Mouse (Mus musculus): ENCODE results near the gene Klk7. TPM values are rescaled to one million over a fixed set of nuclear protein-coding genes. Genes with fewer than 3 reads are reported as not detected.

The Klk7 gene
- polyA plus RNA-seq, 1 experiment from 2014 or later = 0.12 TPM

DNA sequence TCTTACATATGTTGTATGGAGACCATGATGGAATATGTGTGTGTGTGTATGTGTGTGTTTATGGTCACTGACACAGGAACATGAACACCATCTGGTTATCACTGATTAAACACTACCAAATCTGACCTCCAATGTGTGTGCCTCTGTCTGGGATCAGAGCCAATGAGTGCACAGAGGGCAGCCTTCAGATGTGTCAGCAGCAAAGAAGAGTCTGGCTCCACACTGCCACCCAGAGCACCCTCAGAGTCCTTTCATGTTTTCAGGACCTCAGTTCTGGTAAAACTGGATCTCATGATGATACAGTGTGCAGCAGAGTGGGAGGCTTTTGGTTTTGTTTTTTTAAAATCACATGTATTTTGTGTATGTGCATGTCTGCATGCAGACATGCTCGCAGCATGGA is 25.8 kb upstream of the Klk7 start:
- Histone ChIP-seq H3K27ac (ENCODE audit: low read depth) (no peak overlapping the region), H3K36me3 (ENCODE audit: control insufficient read depth, insufficient read depth, low read length) (no peaks in the 10 kb centered on the region), H3K4me3 (ENCODE audit: low read depth, low read length) (no peak overlapping the region), H3K27me3 (replicated peaks; ENCODE audit: control insufficient read depth, insufficient read depth, low read length) (no peaks in the 10 kb centered on the region; the same call in 1 of the 2 replicates), H3K4me1 (replicated peaks; ENCODE audit: control insufficient read depth, insufficient read depth, low read length) (no peaks in the 10 kb centered on the region), H3K4me2 (ENCODE audit: low read length) (no peak overlapping the region), H3K9ac (ENCODE audit: low read length) (no peak overlapping the region), H3K9me3 (ENCODE audit: control insufficient read depth, low read length) (no peaks in the 10 kb centered on the region)
- DNase-seq (ENCODE audit: low spot score) = no peak
- ATAC-seq (replicated peaks; ENCODE audit: low FRiP score, low TSS enrichment, low read depth) = no peak
- 78% methylated on average over 1 of the region's 1 CpGs for WGBS

DNA sequence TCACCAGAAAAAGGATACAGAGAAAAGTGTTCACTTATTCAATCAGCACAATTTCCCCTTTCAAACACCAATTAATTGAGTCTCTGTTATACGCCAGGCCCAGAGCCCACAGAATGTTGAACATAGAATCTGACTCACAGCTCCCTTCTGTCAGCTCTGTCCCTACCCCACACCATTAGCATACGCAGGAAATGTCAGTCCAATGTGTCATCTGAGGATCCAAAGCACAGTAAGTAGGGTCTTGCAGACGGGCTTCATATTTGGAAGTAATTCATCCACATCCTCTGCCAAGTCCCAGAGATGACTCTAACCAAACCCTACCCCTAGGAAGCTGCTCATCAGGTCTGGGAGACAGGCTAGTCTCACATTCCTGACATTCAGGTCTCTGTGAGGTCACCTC is 23.0 kb upstream of the Klk7 start:
- no peak for ATAC-seq (replicated peaks; ENCODE audit: low FRiP score, low TSS enrichment, low read depth)
- WGBS = 63% methylated on average over 3 of the region's 3 CpGs
- no peaks in the 10 kb centered on the region; the same call in 1 of the 2 replicates for H3K27me3 ChIP-seq (replicated peaks; ENCODE audit: control insufficient read depth, insufficient read depth, low read length)
- H3K4me2 ChIP-seq (ENCODE audit: low read length) = no peak overlapping the region
- H3K4me1 ChIP-seq (replicated peaks; ENCODE audit: control insufficient read depth, insufficient read depth, low read length) = no peaks in the 10 kb centered on the region
- no peaks in the 10 kb centered on the region for H3K36me3 ChIP-seq (ENCODE audit: control insufficient read depth, insufficient read depth, low read length)
- H3K27ac ChIP-seq (ENCODE audit: low read depth) = no peak overlapping the region
- DNase-seq (ENCODE audit: low spot score) = no peak
- no peak overlapping the region for H3K4me3 ChIP-seq (ENCODE audit: low read depth, low read length)
- no peak overlapping the region for H3K9ac ChIP-seq (ENCODE audit: low read length)
- H3K9me3 ChIP-seq (ENCODE audit: control insufficient read depth, low read length) = no peaks in the 10 kb centered on the region

DNA sequence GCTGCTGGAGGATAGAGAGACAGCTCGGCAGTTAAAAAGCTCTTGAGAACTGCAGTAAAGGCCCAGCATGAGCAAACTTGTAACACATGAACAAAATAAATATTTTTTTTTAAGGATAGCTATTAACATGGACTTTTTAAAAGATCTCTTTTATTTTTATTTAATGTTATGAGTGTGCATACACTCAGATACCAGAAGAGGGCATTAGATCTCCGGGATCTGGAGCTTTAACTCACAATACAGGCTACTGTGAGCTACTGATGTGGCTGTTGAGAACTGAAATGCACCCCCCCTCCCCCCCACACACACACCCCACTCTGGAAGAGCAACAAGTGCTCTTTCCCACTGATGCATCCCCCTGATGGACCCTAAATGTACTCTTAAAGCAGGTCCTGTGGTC is 21.8 kb upstream of the Klk7 start:
- Histone ChIP-seq H3K36me3 (ENCODE audit: control insufficient read depth, insufficient read depth, low read length) (no peaks in the 10 kb centered on the region), H3K9me3 (ENCODE audit: control insufficient read depth, low read length) (no peaks in the 10 kb centered on the region), H3K27me3 (replicated peaks; ENCODE audit: control insufficient read depth, insufficient read depth, low read length) (no peaks in the 10 kb centered on the region), H3K27ac (ENCODE audit: low read depth) (no peak overlapping the region), H3K4me1 (replicated peaks; ENCODE audit: control insufficient read depth, insufficient read depth, low read length) (no peaks in the 10 kb centered on the region), H3K9ac (ENCODE audit: low read length) (no peak overlapping the region), H3K4me3 (ENCODE audit: low read depth, low read length) (no peak overlapping the region), H3K4me2 (ENCODE audit: low read length) (no peak overlapping the region)
- ATAC-seq (replicated peaks; ENCODE audit: low FRiP score, low TSS enrichment, low read depth) (no peak), DNase-seq (ENCODE audit: low spot score) (no peak)
- 61% methylated on average over 2 of the region's 2 CpGs for WGBS

DNA sequence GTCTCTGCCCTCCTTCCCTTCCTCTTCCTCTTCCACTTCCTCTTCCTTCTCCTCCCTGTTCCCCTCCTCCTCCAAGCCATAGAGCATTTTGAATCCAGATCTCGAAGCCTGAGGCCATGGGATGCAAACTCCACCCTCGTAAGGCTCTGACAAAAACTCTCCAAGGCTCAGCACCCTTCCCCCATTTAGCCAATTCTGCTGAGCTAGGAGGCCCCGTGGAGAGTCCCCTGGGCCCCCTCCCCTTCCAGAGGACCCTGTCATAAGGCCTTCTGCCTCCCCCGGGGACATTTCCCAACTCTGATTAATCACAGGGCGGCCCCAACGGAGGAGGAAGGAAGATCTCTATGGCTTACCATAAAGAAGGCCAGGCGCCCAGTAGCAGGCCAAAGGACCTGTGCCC is 19.5 kb upstream of the Klk7 start, which contains the start of gene Klk9:
TSS of gene Klk9 (plus strand) at position 301 of the 400 bp plus-strand sequence.
- Histone ChIP-seq H3K4me2 (ENCODE audit: low read length) (no peak within 1 kb of the TSS), H3K36me3 (ENCODE audit: control insufficient read depth, insufficient read depth, low read length) (no peaks in the 10 kb centered on the region), H3K27ac (ENCODE audit: low read depth) (no peak within 1 kb of the TSS), H3K4me1 (replicated peaks; ENCODE audit: control insufficient read depth, insufficient read depth, low read length) (0 out of 2 replicates have a peak, but pooled peaks cover 4% of the 10 kb centered on the region), H3K27me3 (replicated peaks; ENCODE audit: control insufficient read depth, insufficient read depth, low read length) (0 out of 2 replicates have a peak, but pooled peaks cover 5% of the 10 kb centered on the region), H3K9me3 (ENCODE audit: control insufficient read depth, low read length) (no peaks in the 10 kb centered on the region), H3K4me3 (ENCODE audit: low read depth, low read length) (no peak within 1 kb of the TSS), H3K9ac (ENCODE audit: low read length) (no peak within 1 kb of the TSS)
- ATAC-seq (replicated peaks; ENCODE audit: low FRiP score, low TSS enrichment, low read depth) = no peak
- WGBS = 70% methylated on average over 6 of the region's 7 CpGs
- DNase-seq (ENCODE audit: low spot score) = no peak

DNA sequence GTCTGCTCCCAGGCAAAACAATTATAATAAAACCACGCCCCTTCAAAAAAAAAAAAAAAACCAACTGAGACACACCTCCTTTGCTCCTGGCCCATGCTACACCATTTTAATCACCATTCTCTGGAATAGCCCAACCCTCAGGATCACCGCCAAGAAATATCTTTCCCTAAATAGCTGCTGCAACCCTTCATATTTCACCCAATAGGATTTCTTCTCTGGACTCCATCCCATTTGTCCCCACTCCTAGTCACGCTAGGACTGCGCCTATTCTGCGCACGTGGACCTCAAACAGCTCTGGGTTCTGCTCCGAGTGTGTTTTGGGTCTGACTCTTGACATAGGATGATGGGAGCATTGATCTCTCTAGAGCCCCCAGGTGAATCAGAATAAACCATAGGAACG is 14.7 kb upstream of the Klk7 start:
- H3K27ac ChIP-seq (ENCODE audit: low read depth) = no peak overlapping the region
- peak overlapping the region; percentile 55 for H3K4me2 ChIP-seq (ENCODE audit: low read length)
- WGBS = 5% methylated on average over 8 of the region's 8 CpGs
- peak overlapping the region; percentile 39 for H3K4me3 ChIP-seq (ENCODE audit: low read depth, low read length)
- DNase-seq (ENCODE audit: low spot score) (no peak), ATAC-seq (replicated peaks; ENCODE audit: low FRiP score, low TSS enrichment, low read depth) (no peak)
- H3K9ac ChIP-seq (ENCODE audit: low read length) = peak overlapping the region; percentile 22; the same call in 1 of the 2 replicates
- no peaks in the 10 kb centered on the region for H3K9me3 ChIP-seq (ENCODE audit: control insufficient read depth, low read length)
- 0 out of 2 replicates have a peak, but pooled peaks cover 5% of the 10 kb centered on the region for H3K27me3 ChIP-seq (replicated peaks; ENCODE audit: control insufficient read depth, insufficient read depth, low read length)
- no peaks in the 10 kb centered on the region for H3K36me3 ChIP-seq (ENCODE audit: control insufficient read depth, insufficient read depth, low read length)
- H3K4me1 ChIP-seq (replicated peaks; ENCODE audit: control insufficient read depth, insufficient read depth, low read length) = 0 out of 2 replicates have a peak, but pooled peaks cover 8% of the 10 kb centered on the region

DNA sequence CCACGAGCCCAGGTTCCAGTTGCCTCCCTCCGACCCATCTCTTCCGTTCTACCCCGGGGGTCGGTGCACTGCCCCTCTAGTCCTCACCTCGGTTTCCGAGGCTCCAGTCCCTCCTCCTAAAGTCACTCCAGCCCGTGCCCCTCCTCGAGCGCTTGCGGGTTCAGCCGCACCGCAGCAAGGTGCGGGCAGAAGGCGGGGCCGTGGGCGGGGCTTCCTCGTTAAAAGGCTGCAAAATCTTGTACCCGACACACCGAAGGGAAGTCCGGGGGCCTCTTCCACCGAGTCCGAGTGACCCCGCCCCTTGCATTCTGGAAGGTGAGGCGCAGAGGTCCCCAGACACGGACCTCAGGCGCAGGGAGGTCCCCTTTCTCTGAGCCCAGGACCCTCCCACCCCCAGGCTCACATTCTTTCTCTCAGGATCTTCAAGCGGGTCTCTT is 13.7 kb upstream of the Klk7 start, which contains the start of gene Klk8:
TSS of gene Klk8 (plus strand) at position 245 of the 437 bp plus-strand sequence.
- under 1% methylated on average over 28 of the region's 28 CpGs for WGBS
- DNase-seq (ENCODE audit: low spot score) = peak; percentile 71
- Histone ChIP-seq H3K27me3 (replicated peaks; ENCODE audit: control insufficient read depth, insufficient read depth, low read length) (0 out of 2 replicates have a peak, but pooled peaks cover 5% of the 10 kb centered on the region), H3K9ac (ENCODE audit: low read length) (peak within 1 kb of the TSS; percentile 22), H3K36me3 (ENCODE audit: control insufficient read depth, insufficient read depth, low read length) (no peaks in the 10 kb centered on the region), H3K4me2 (ENCODE audit: low read length) (peak within 1 kb of the TSS; percentile 55), H3K4me1 (replicated peaks; ENCODE audit: control insufficient read depth, insufficient read depth, low read length) (0 out of 2 replicates have a peak, but pooled peaks cover 8% of the 10 kb centered on the region), H3K27ac (ENCODE audit: low read depth) (no peak within 1 kb of the TSS), H3K4me3 (ENCODE audit: low read depth, low read length) (peak within 1 kb of the TSS; percentile 39), H3K9me3 (ENCODE audit: control insufficient read depth, low read length) (no peaks in the 10 kb centered on the region)
- ATAC-seq (replicated peaks; ENCODE audit: low FRiP score, low TSS enrichment, low read depth) = peak; percentile 77

DNA sequence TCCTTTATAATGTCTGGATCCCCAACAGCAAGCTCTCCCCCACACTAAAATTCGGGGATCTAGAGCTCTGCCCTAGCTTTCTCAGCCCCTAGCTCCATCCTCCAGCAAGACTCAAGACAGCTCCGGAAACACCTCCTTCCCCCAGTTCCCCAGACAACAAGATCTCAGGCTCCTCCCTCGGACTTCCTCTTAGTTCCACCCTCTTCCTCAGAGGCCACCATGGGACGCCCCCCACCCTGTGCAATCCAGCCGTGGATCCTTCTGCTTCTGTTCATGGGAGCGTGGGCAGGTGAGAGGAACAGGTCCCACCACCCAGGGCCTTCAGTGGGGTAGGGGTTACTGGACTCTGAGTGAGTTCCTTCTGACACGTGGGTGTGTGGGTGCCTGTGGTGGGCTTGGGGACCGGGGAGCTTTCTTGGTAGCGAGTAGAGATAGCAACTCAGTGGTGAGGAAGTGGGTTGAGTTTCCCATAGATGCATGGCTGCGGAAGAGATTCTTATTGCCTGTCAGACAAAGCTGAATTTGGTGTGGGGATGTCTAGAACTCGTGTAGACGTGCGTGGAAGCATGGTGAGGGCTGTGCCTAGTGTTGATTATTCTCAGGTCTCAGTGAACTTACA is 13.1 kb upstream of the Klk7 start:
- H3K27me3 ChIP-seq (replicated peaks; ENCODE audit: control insufficient read depth, insufficient read depth, low read length) = 0 out of 2 replicates have a peak, but pooled peaks cover 5% of the 10 kb centered on the region
- H3K27ac ChIP-seq (ENCODE audit: low read depth) = no peak overlapping the region
- no peaks in the 10 kb centered on the region for H3K36me3 ChIP-seq (ENCODE audit: control insufficient read depth, insufficient read depth, low read length)
- H3K4me2 ChIP-seq (ENCODE audit: low read length) = peak overlapping the region; percentile 55
- peak overlapping the region; percentile 39 for H3K4me3 ChIP-seq (ENCODE audit: low read depth, low read length)
- H3K9me3 ChIP-seq (ENCODE audit: control insufficient read depth, low read length) = no peaks in the 10 kb centered on the region
- H3K9ac ChIP-seq (ENCODE audit: low read length) = no peak overlapping the region; the same call in 1 of the 2 replicates
- 39% methylated on average over 13 of the region's 13 CpGs for WGBS
- DNase-seq (ENCODE audit: low spot score) (no peak), ATAC-seq (replicated peaks; ENCODE audit: low FRiP score, low TSS enrichment, low read depth) (peak; percentile 37; the same call in 1 of the 2 replicates)
- H3K4me1 ChIP-seq (replicated peaks; ENCODE audit: control insufficient read depth, insufficient read depth, low read length) = 0 out of 2 replicates have a peak, but pooled peaks cover 8% of the 10 kb centered on the region

DNA sequence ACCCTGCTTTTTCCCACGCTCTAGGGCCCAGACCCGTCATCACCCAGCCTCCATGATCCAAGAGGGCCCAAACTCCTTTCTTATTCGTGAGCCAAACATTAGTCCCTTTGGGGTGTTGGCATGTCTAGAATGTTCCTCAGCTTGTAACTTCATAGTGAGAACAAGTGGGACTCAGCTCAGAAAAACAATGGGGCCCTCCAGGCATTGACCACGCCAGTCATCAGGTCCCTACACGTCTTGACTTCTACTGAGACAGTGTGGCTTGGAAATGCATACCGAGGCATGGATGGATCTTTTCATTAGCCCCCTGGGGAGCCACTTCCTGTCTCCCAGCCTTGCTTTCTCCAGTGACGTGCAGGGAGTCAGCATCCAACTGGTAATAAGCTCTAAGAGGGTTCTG is 11.2 kb upstream of the Klk7 start:
- no peak for DNase-seq (ENCODE audit: low spot score)
- 80% methylated on average over 7 of the region's 7 CpGs for WGBS
- Histone ChIP-seq H3K36me3 (ENCODE audit: control insufficient read depth, insufficient read depth, low read length) (no peaks in the 10 kb centered on the region), H3K27me3 (replicated peaks; ENCODE audit: control insufficient read depth, insufficient read depth, low read length) (0 out of 2 replicates have a peak, but pooled peaks cover 5% of the 10 kb centered on the region), H3K4me2 (ENCODE audit: low read length) (no peak overlapping the region), H3K27ac (ENCODE audit: low read depth) (no peak overlapping the region), H3K9ac (ENCODE audit: low read length) (no peak overlapping the region), H3K4me3 (ENCODE audit: low read depth, low read length) (no peak overlapping the region), H3K9me3 (ENCODE audit: control insufficient read depth, low read length) (no peaks in the 10 kb centered on the region), H3K4me1 (replicated peaks; ENCODE audit: control insufficient read depth, insufficient read depth, low read length) (0 out of 2 replicates have a peak, but pooled peaks cover 8% of the 10 kb centered on the region)
- ATAC-seq (replicated peaks; ENCODE audit: low FRiP score, low TSS enrichment, low read depth) = no peak

Measured in intestine, embryonic 14.5 days (tissue).